Mouse (Mus musculus): Measurements from ENCODE around the gene Mgat5. TPM values are rescaled to one million over a fixed set of nuclear protein-coding genes. Genes with fewer than 3 reads are reported as not detected.

Mgat5 gene
- polyA plus RNA-seq, 1 experiment: 12.7 TPM

DNA sequence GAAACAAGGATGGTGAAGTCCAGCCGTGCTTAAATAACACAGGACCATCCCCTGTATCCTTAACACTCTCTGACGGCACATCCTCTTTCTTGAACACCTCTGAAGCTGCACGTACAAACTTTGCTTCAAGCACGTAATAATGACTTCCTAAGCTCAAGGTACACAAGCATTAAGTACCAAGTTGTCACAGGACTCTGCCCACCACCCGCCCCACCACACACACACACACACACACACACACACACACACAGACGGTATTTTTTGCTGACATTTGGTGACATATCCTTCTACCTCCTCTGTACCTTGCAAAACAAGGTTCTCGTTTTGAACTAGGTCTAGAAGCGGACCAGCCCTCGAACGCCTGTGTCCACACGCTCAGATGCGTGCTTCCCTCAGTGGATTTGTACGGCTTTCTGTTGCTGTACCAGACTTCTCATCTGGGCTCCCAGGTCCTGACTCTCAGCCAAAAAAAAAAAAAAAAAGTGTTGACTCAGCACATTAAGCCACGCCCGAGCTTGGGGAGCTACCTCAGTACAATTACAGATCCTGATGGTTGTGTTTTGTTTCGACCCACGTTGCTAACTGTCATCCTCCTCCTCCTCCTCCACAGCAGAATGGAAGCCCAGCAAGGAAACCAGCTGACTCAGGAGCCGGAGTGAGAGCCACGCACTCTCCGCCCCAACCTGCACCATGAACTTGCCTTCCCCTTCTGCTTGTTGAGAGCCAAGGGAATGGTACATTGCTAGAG is 101.4 kb downstream of the Mgat5 start:
- DNase-seq (ENCODE audit: low spot score): no peak

DNA sequence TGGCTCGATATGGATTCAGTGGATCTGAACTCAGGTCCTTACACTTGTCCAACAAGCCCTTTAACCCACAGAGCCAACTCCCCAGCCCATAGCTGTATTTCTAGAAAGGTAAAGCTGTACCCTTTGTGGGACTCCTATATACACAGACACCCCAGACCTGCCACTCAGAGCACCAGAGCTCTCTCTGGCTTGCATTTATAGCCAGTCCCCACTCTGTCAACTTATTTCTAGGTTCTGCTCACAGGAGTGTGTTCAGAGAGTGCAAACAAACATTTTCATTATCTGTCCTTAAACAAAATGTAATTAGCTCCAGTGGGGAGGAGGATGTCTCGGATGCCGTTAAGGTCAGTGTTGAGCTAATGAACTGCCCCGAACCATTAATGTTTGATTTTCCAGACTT is 102.5 kb downstream of the Mgat5 start:
- no peak for DNase-seq (ENCODE audit: low spot score)

- no peak for DNase-seq (ENCODE audit: low spot score)
These were observed 103.5 kb downstream of the Mgat5 start for GRCm38 (mm10) chr1:127308207-127308725.

DNA sequence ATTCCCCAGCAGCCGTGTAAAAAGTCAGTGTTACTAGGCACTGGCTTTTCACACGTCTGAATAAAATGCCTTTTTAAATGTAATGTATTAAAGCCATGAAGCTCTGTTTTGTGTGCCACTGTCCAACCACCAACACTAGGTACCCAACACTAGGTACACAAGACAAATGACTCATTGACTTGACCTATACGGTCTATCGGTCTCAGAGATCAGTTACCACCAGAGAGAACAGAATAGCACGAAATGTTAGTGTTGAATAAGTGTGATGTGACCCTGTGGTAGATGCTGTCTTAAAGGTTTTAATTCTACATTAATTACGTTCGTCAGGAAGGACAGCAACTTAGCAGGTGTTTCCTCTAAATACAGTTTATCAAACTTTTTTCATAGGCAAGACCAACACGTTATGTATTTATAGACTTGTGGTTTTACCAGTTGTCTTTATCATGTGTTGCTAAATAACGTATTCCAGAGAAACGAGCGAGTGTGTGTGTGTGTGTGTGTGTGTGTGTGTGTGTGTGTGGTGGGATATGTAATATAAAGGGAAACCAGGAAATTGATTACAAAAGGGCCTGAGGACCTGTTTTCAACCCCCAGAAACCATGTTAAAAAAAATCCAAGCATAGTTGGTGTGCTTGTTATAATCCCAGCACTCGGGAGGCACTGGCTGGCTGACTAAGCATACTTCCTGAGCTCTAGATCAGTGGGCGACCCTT is 104.3 kb downstream of the Mgat5 start:
- DNase-seq (ENCODE audit: low spot score): no peak

GRCm38 (mm10) chr1:127310011-127310410 is 105.2 kb downstream of the Mgat5 start:
- DNase-seq (ENCODE audit: low spot score): no peak

DNA sequence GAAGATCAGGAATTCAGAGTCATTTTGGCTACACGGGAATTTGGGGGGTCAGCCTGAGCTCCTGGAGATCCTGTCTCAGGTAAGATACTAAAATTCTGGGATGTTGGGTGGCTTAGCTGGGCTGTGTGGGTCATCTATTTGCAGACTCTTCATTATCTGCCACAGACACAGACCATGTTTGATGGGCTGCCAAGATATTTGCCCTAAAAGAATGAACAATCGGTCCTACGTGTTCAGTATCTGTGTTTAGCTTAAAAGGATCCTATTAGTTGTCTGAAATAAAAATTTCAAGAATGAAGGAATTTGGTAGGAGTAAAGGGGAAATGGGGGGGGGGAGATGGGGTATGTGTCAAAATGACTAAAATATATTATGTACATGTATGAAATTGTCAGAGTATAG is 105.9 kb downstream of the Mgat5 start:
- DNase-seq (ENCODE audit: low spot score): no peak

GRCm38 (mm10) chr1:127313652-127314350 is 109.0 kb downstream of the Mgat5 start:
- no peak for DNase-seq (ENCODE audit: low spot score)

GRCm38 (mm10) chr1:127315763-127316627 is 111.2 kb downstream of the Mgat5 start:
- no peak for DNase-seq (ENCODE audit: low spot score)

DNA sequence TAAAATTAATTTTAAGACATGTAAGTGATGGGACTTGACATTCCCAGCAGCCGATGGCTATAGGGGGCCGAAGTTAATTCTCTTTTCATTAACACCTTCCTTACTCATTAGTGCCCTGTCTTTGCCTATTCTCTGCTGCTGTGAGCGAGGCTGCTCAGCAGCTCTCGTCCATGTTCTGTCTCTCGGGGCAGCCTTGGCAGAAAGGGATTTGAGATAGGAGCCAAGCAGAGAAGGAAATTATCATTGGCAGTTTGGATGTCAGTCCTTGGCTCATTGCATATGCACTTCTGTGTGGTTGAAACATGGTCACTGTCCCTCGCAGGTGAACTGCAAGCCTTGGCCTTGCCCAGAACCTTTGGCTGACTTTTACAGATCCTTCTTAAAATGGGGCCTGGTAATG is 111.8 kb downstream of the Mgat5 start:
- DNase-seq (ENCODE audit: low spot score): no peak

DNA sequence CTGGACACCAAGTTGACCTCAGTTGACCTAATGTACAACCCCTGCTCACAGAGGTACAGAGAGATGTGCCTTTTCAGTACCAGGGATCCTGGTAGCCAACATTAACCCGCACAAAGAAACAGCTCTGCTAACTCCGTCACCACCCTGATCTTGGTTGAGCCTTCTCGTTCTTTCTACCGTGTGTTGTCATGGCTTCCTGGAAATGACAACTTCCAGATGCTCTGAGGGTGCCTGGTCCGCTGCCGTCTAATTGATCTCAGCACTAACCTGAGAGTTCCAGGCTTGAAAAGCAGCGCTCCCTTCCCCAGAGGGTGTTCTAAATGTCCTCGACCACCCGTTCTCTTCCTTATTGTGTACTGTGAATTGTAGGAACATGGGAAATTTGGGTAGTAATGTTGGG is 112.7 kb downstream of the Mgat5 start:
- no peak for DNase-seq (ENCODE audit: low spot score)

DNA sequence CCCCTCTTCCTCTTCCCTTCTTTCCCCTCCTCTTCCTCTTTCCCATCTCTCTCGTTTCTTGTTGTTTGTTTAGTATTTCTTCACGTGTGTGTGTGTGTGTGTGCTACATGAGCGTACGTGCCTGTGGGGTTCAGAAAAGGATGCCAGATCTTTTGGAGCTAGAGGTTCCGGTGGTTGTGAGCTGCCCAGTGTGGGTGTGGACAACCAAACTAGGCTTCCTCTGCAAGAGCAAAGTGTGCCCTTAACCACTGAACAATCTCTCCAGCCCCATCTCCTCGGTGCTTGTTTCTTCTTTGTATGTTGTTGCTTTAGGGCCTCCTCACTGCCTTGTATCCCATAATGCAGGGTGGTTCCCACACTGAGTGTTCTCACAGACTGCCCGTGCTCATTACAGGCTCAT is 113.7 kb downstream of the Mgat5 start:
- no peak for DNase-seq (ENCODE audit: low spot score)

GRCm38 (mm10) chr1:127319768-127320167 is 115.0 kb downstream of the Mgat5 start:
- DNase-seq (ENCODE audit: low spot score): no peak

DNA sequence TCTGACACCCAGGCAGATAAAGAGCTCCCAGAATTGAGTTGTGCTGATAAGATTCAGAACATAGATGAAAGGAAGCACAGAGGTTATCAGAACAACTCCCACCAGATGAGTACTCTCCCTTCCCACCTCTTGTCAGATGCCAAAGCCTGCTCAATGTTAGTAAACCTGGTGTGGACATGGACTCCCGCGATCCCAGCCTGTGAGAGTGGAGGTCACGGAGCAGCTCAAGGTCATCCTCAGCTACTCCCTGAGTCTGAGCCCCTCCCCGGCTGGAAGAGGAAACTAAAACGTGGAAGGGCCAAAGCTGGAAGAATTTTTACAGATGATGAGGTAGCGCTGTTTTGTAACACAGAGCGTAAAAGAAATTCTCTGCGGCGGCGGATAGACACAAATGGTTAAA is 116.1 kb downstream of the Mgat5 start:
- no peak for DNase-seq (ENCODE audit: low spot score)

- no peak for DNase-seq (ENCODE audit: low spot score)
These were observed 116.8 kb downstream of the Mgat5 start for GRCm38 (mm10) chr1:127321638-127322037.

- no peak for DNase-seq (ENCODE audit: low spot score)
These were observed 117.5 kb downstream of the Mgat5 start for GRCm38 (mm10) chr1:127322169-127322805.

GRCm38 (mm10) chr1:127325601-127326198 is 120.9 kb downstream of the Mgat5 start:
- DNase-seq (ENCODE audit: low spot score): no peak

GRCm38 (mm10) chr1:127327773-127328172 is 123.0 kb downstream of the Mgat5 start:
- DNase-seq (ENCODE audit: low spot score): no peak

DNA sequence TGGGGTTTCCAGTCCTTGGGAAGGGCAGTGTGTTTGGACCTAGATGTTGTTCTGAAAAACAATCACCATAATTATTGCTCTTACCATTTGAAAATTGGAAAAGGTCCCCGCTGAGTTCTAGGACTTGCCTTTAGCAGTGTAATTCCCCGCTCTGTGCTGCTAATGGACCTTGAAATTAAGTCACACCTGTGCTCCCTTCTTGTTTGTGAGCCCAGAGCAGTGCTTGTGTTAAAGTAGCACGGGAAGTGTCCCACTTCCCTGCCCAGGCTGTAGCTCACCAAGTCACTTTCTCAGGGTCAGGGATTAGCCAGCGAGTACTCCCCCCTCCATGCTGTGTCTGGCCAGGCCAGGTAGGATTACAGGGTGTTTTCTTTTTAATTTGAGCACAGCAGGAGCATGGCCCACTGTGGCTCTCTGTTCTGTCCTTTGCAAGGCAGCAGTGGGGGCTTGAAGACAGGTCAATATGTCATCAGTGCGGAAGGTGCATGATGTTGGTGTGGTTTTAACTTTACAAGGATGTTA is 123.6 kb downstream of the Mgat5 start:
- no peak for DNase-seq (ENCODE audit: low spot score)

- no peak for DNase-seq (ENCODE audit: low spot score)
These were observed 125.0 kb downstream of the Mgat5 start for GRCm38 (mm10) chr1:127329810-127330209.

GRCm38 (mm10) chr1:127337740-127338139 is 132.9 kb downstream of the Mgat5 start:
- no peak for DNase-seq (ENCODE audit: low spot score)

Measured in urinary bladder, adult 2 months (tissue).